Mouse (Mus musculus) fibroblast of lung, adult 2 months (primary cell): ENCODE data around the gene Prelid1.

ENCODE experiments used
- DNase-seq: peaks from one replicate; pipeline ENCODE4 v3.0.0-alpha.2; 2011; ENCODE audit warnings: low read depth

The Prelid1 gene

GRCm38 (mm10) chr13:55319931-55320533 is at the start of gene Prelid1:
Prelid1 (plus strand) TSS chr13:55320500.
- DNase-seq = no peak

- DNase-seq = no peak
Observed at GRCm38 (mm10) chr13:55277203-55277602, 43.1 kb upstream of the Prelid1 start.

GRCm38 (mm10) chr13:55277646-55278045 is 42.7 kb upstream of the Prelid1 start:
- no peak for DNase-seq

GRCm38 (mm10) chr13:55288854-55289253 is 31.4 kb upstream of the Prelid1 start:
- DNase-seq = peak; percentile 9

- no peak for DNase-seq
Observed at GRCm38 (mm10) chr13:55296760-55297159, 23.5 kb upstream of the Prelid1 start.

- DNase-seq = no peak
Observed at GRCm38 (mm10) chr13:55300913-55301312, 19.4 kb upstream of the Prelid1 start.

- no peak for DNase-seq
Observed at GRCm38 (mm10) chr13:55312028-55312630, 8.2 kb upstream of the Prelid1 start.

GRCm38 (mm10) chr13:55313051-55313450 is 7.2 kb upstream of the Prelid1 start:
- DNase-seq = no peak

GRCm38 (mm10) chr13:55314891-55315412 is 5.3 kb upstream of the Prelid1 start:
- no peak for DNase-seq

- no peak for DNase-seq
Observed at GRCm38 (mm10) chr13:55318351-55318750, 1.9 kb upstream of the Prelid1 start.

- peak; percentile 56 for DNase-seq
Observed at GRCm38 (mm10) chr13:55321434-55322129, 1.3 kb downstream of the Prelid1 start, which contains the start of gene Rab24. Rab24 (minus strand) TSS chr13:55321946.

GRCm38 (mm10) chr13:55322130-55322825 is 2.0 kb downstream of the Prelid1 start:
- DNase-seq = no peak

GRCm38 (mm10) chr13:55325596-55325995 is 5.3 kb downstream of the Prelid1 start:
- DNase-seq = no peak

GRCm38 (mm10) chr13:55327169-55327568 is 6.9 kb downstream of the Prelid1 start:
- no peak for DNase-seq

GRCm38 (mm10) chr13:55327633-55328032 is 7.3 kb downstream of the Prelid1 start:
- peak; percentile 92 for DNase-seq

GRCm38 (mm10) chr13:55328171-55328570 is 7.9 kb downstream of the Prelid1 start:
- no peak for DNase-seq

GRCm38 (mm10) chr13:55328641-55329040 is 8.3 kb downstream of the Prelid1 start:
- no peak for DNase-seq

- no peak for DNase-seq
Observed at GRCm38 (mm10) chr13:55329109-55329682, 8.9 kb downstream of the Prelid1 start.

GRCm38 (mm10) chr13:55329683-55330566 is 9.6 kb downstream of the Prelid1 start, which contains the start of gene Mxd3:
Mxd3 (minus strand) TSS chr13:55329823.
- DNase-seq = peak; percentile 41

- DNase-seq = no peak
Observed at GRCm38 (mm10) chr13:55330567-55331400, 10.5 kb downstream of the Prelid1 start.
